ENCODE assay signal across 16 mouse cellular contexts in the genomic region with DNA sequence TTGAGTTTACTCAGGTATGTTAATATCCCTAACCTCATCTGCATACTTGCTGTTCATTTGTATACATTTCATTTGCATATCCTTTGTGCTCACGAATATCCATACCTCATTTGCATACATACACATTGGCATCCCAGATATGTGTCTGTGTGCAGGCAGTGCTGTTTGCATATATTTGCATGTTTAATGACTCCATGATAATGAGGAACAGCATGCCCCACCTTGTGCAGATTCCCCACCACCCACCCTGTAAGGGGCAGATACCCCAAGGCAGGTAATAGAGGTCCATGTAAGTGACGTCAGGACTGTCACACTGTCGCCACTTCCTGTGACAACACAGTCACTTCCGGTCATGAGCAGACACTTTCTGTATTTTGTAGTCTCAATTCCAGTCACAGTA. TPM values are rescaled to one million over a fixed set of nuclear protein-coding genes. Genes with fewer than 3 reads are reported as not detected.
A peak's percentile ranks its signal among the peaks of the same experiment; 100 is the strongest.
DNase-seq lines count a peak whose midpoint lies in the region; ATAC-seq and TF ChIP-seq lines count a peak whose summit lies in the region.
"Had no signal": no experiment of that assay in that cellular context is flagged by ENCODE, and none has a peak within 500 bp of the region (broad histone marks: within the 10 kb centered on the region; RNA-seq: fewer than 3 reads in every experiment).

No protein-coding gene starts in this region.

- no peaks in the 10 kb centered on the region for H3K4me1 ChIP-seq in hindbrain, embryonic 11.5 days (replicated peaks; ENCODE audit: control insufficient read depth, insufficient read depth, low read length)
- H3K4me1 ChIP-seq in midbrain, embryonic 12.5 days: no peaks in the 10 kb centered on the region
- no peaks in the 10 kb centered on the region for H3K4me1 ChIP-seq in cerebellum, adult 2 months (ENCODE audit: control insufficient read depth, insufficient read depth, low read length)
- H3K4me1 ChIP-seq: limb, embryonic 12.5 days had no signal

- no peaks in the 10 kb centered on the region for H3K36me3 ChIP-seq in hindbrain, embryonic 11.5 days (ENCODE audit: control insufficient read depth, insufficient read depth, low read length)
- no peaks in the 10 kb centered on the region for H3K36me3 ChIP-seq in midbrain, embryonic 12.5 days
- H3K36me3 ChIP-seq: limb, embryonic 12.5 days had no signal

- intact Hi-C loops in left cerebral cortex, postnatal 25 days (cut with DNase I): no loop called here

- WGBS in hindbrain, embryonic 11.5 days: 79% methylated on average over 4 of the region's 4 CpGs
- 80% methylated on average over 4 of the region's 4 CpGs for WGBS in midbrain, embryonic 12.5 days
- WGBS in cerebellum, adult 2 months: 43% methylated on average over 4 of the region's 4 CpGs

- TF ChIP-seq POLR2A in cerebellum, adult 2 months (IDR thresholded peaks at IDR 0.05; ENCODE audit: borderline replicate concordance, insufficient read depth, low read length): no peak

- no peaks in the 10 kb centered on the region for H3K9me3 ChIP-seq in hindbrain, embryonic 11.5 days (ENCODE audit: control insufficient read depth, low read length)
- H3K9me3 ChIP-seq in midbrain, embryonic 12.5 days: peaks cover 26% of the 10 kb centered on the region

- no peaks in the 10 kb centered on the region for H3K27me3 ChIP-seq in hindbrain, embryonic 11.5 days (ENCODE audit: control insufficient read depth, insufficient read depth, low read length)
- no peaks in the 10 kb centered on the region for H3K27me3 ChIP-seq in midbrain, embryonic 12.5 days
- H3K27me3 ChIP-seq in cerebellum, adult 2 months (ENCODE audit: control insufficient read depth, insufficient read depth, low read length): no peaks in the 10 kb centered on the region
- H3K27me3 ChIP-seq: limb, embryonic 12.5 days had no signal

- no peak overlapping the region for H3K4me3 ChIP-seq in hindbrain, embryonic 11.5 days (ENCODE audit: low read depth, low read length)
- no peak overlapping the region for H3K4me3 ChIP-seq in midbrain, embryonic 12.5 days
- H3K4me3 ChIP-seq in cerebellum, adult 2 months (replicated peaks; ENCODE audit: insufficient read depth, low read depth, low read length): no peak overlapping the region
- H3K4me3 ChIP-seq: limb, embryonic 12.5 days had no signal

- H3K9ac ChIP-seq in hindbrain, embryonic 11.5 days (ENCODE audit: low read depth, low read length): no peak overlapping the region
- no peak overlapping the region for H3K9ac ChIP-seq in midbrain, embryonic 12.5 days (replicated peaks)
- H3K9ac ChIP-seq: limb, embryonic 12.5 days had no signal

- TF ChIP-seq CTCF in cerebellum, adult 2 months (IDR thresholded peaks at IDR 0.05; ENCODE audit: borderline replicate concordance, insufficient read depth, low read depth, low read length): no peak

- H3K4me2 ChIP-seq in hindbrain, embryonic 11.5 days (replicated peaks; ENCODE audit: low read depth, low read length): no peak overlapping the region
- H3K4me2 ChIP-seq in midbrain, embryonic 12.5 days (replicated peaks): no peak overlapping the region
- H3K4me2 ChIP-seq: limb, embryonic 12.5 days had no signal

- peak; percentile 56 for ATAC-seq in activated CD4-positive, CD25-positive, alpha-beta regulatory T cell, adult 4 months
- peak; percentile 81 for ATAC-seq in hindbrain, embryonic 11.5 days (ENCODE audit: low FRiP score)
- ATAC-seq in midbrain, embryonic 12.5 days (ENCODE audit: low FRiP score, low read depth): peak; percentile 81

- H3K27ac ChIP-seq in hindbrain, embryonic 11.5 days (ENCODE audit: low read depth, low read length): no peak overlapping the region
- H3K27ac ChIP-seq in midbrain, embryonic 12.5 days (replicated peaks): no peak overlapping the region
- no peak overlapping the region for H3K27ac ChIP-seq in cerebellum, adult 2 months (ENCODE audit: insufficient read depth, low read length)
- H3K27ac ChIP-seq: limb, embryonic 12.5 days had no signal

- peak; percentile 39 for DNase-seq in 416B (ENCODE audit: low read depth)
- peak; percentile 54 for DNase-seq in hindbrain, embryonic 11.5 days (ENCODE audit: low spot score)
- DNase-seq in left cerebral cortex, postnatal 25 days (ENCODE audit: low spot score in 2 of 2): no peak
- no peak for DNase-seq in cerebellum, adult 2 months
- no peak for DNase-seq in adrenal gland, postnatal 36 days
- DNase-seq in kidney, postnatal 25 days: no peak
- DNase-seq: gastrocnemius, postnatal 14 days; kidney, adult 8-10 months; lung, postnatal 4 days; thymus, adult 18-20 months had no signal

RNA-seq across cellular contexts. Expression of a gene that starts 24.2 kb away (rescaled TPM):
- not detected for polyA plus RNA-seq in activated CD4-positive, CD25-positive, alpha-beta regulatory T cell, adult 4 months (2017; shearing (Covaris generic))
- polyA plus RNA-seq in hindbrain, embryonic 11.5 days (2014; fragmentation: Nextera tagmentation; extraction: Ambion mirVana): not detected in 2 replicates
- not detected in 2 replicates for polyA plus RNA-seq in midbrain, embryonic 12.5 days (2016; fragmentation: Nextera tagmentation; extraction: Ambion mirVana)
- total RNA-seq in left cerebral cortex, postnatal 25 days (2021): not detected
- not detected in 2 replicates for polyA plus RNA-seq in cerebellum, adult 2 months (2012; rRNA removed)
- not detected for total RNA-seq in adrenal gland, postnatal 36 days (2021)
- total RNA-seq: adrenal gland, postnatal 4 days; gastrocnemius, postnatal 14 days; MEL had no signal
- polyA plus RNA-seq: embryonic facial prominence, embryonic 14.5 days; limb, embryonic 12.5 days had no signal

RNA-seq across cellular contexts. Expression of a gene that starts 24.9 kb away (rescaled TPM):
- not detected for polyA plus RNA-seq in activated CD4-positive, CD25-positive, alpha-beta regulatory T cell, adult 4 months (2017; shearing (Covaris generic))
- polyA plus RNA-seq in hindbrain, embryonic 11.5 days (2014; fragmentation: Nextera tagmentation; extraction: Ambion mirVana): not detected in 2 replicates
- polyA plus RNA-seq in midbrain, embryonic 12.5 days (2016; fragmentation: Nextera tagmentation; extraction: Ambion mirVana): not detected in 2 replicates
- not detected for total RNA-seq in left cerebral cortex, postnatal 25 days (2021)
- not detected in 2 replicates for polyA plus RNA-seq in cerebellum, adult 2 months (2012; rRNA removed)
- not detected for total RNA-seq in adrenal gland, postnatal 36 days (2021)
- total RNA-seq: adrenal gland, postnatal 4 days; gastrocnemius, postnatal 14 days; MEL had no signal
- polyA plus RNA-seq: embryonic facial prominence, embryonic 14.5 days; limb, embryonic 12.5 days had no signal

Comparison
In these comparisons a context has a peak if more than half of its experiments do, and no peak if none do; other contexts are left out.
1. DNase-seq: peak in 416B (single experiment) and hindbrain, embryonic 11.5 days (single experiment); none in left cerebral cortex, postnatal 25 days (0 of 2), cerebellum, adult 2 months (0 of 2), adrenal gland, postnatal 36 days (0 of 2) and kidney, postnatal 25 days (0 of 2).
2. Peak in every context shown above with its lines, with median percentiles within 50 percentile points of each other: ATAC-seq.